ENCODE assay signal across 9 mouse cellular contexts in genomic region chr14:24132092-24132491, GRCm38 (mm10).
DNase-seq lines count a peak whose midpoint lies in the region; ATAC-seq and TF ChIP-seq lines count a peak whose summit lies in the region.
"Had no signal": no experiment of that assay in that cellular context is flagged by ENCODE, and none has a peak within 500 bp of the region (broad histone marks: within the 10 kb centered on the region; RNA-seq: fewer than 3 reads in every experiment).

No protein-coding gene starts in this region.

- TF ChIP-seq CTCF in hindbrain, postnatal 0 days (IDR thresholded peaks at IDR 0.05; ENCODE audit: low read depth), result peak; percentile 67

- H3K36me3 ChIP-seq in hindbrain, postnatal 0 days (ENCODE audit: insufficient read depth, low read length), result peaks cover 19% of the 10 kb centered on the region; the same call in 1 of the 2 replicates
- H3K36me3 ChIP-seq in hindbrain, embryonic 14.5 days (replicated peaks; ENCODE audit: control insufficient read depth, insufficient read depth), result peaks cover 32% of the 10 kb centered on the region

- no peaks in the 10 kb centered on the region for H3K4me1 ChIP-seq in hindbrain, postnatal 0 days (ENCODE audit: insufficient read depth, low read length)
- no peaks in the 10 kb centered on the region for H3K4me1 ChIP-seq in hindbrain, embryonic 14.5 days (replicated peaks; ENCODE audit: control insufficient read depth, insufficient read depth, low read length)
- H3K4me1 ChIP-seq: hindbrain, embryonic 15.5 days had no signal

- no peak overlapping the region for H3K4me2 ChIP-seq in hindbrain, postnatal 0 days (ENCODE audit: low read depth, low read length)
- no peak overlapping the region for H3K4me2 ChIP-seq in hindbrain, embryonic 14.5 days (replicated peaks)
- H3K4me2 ChIP-seq: hindbrain, embryonic 15.5 days had no signal

- no peaks in the 10 kb centered on the region for H3K27me3 ChIP-seq in hindbrain, postnatal 0 days (ENCODE audit: insufficient read depth, low read length)
- no peaks in the 10 kb centered on the region for H3K27me3 ChIP-seq in hindbrain, embryonic 14.5 days (ENCODE audit: control insufficient read depth, insufficient read depth, low read length)
- H3K27me3 ChIP-seq: hindbrain, embryonic 15.5 days had no signal

- peak; percentile 53 for DNase-seq in hindbrain, postnatal 0 days (ENCODE audit: low spot score)
- no peak for DNase-seq in hindbrain, embryonic 14.5 days (ENCODE audit: low spot score)
- peak; percentile 28 for DNase-seq in 416B (ENCODE audit: low read depth)
- peak; percentile 5 for DNase-seq in Muller cell, postnatal 12 days (ENCODE audit: inconsistent ontology term)
- DNase-seq in lung, postnatal 36 days, result peak; percentile 67
- DNase-seq in thymus, postnatal 36 days, result no peak

- no peaks in the 10 kb centered on the region for H3K9me3 ChIP-seq in hindbrain, postnatal 0 days (ENCODE audit: low read length)
- H3K9me3 ChIP-seq in hindbrain, embryonic 14.5 days (ENCODE audit: control insufficient read depth, low read length), result no peaks in the 10 kb centered on the region
- H3K9me3 ChIP-seq: hindbrain, embryonic 15.5 days had no signal

- WGBS in hindbrain, postnatal 0 days, result 50% methylated on average over 4 of the region's 4 CpGs
- 53% methylated on average over 4 of the region's 4 CpGs for WGBS in hindbrain, embryonic 14.5 days

- H3K9ac ChIP-seq in hindbrain, postnatal 0 days (replicated peaks; ENCODE audit: low read length), result no peak overlapping the region
- H3K9ac ChIP-seq in hindbrain, embryonic 14.5 days, result no peak overlapping the region
- H3K9ac ChIP-seq: hindbrain, embryonic 15.5 days had no signal

- no peak overlapping the region for H3K27ac ChIP-seq in hindbrain, postnatal 0 days
- no peak overlapping the region for H3K27ac ChIP-seq in hindbrain, embryonic 14.5 days
- H3K27ac ChIP-seq: hindbrain, embryonic 15.5 days had no signal

- ATAC-seq in hindbrain, postnatal 0 days, result 0 out of 2 replicates have a peak, but pooled peaks have one; percentile 47
- ATAC-seq in hindbrain, embryonic 14.5 days (ENCODE audit: low FRiP score), result no peak
- ATAC-seq in erythroblast, adult 5-6 weeks (replicated peaks; ENCODE audit: low FRiP score, poor library complexity, severe bottlenecking), result peak; percentile 91
- ATAC-seq in inflammation-experienced regulatory T-cells, adult 6 months, result no peak

- H3K4me3 ChIP-seq in hindbrain, postnatal 0 days (ENCODE audit: low read length), result no peak overlapping the region
- H3K4me3 ChIP-seq in hindbrain, embryonic 14.5 days (replicated peaks; ENCODE audit: low read length), result no peak overlapping the region
- H3K4me3 ChIP-seq: hindbrain, embryonic 15.5 days had no signal

Comparison
In these comparisons a context has a peak if more than half of its experiments do, and no peak if none do; other contexts are left out.
1. ATAC-seq: peak in hindbrain, postnatal 0 days (single experiment) and erythroblast, adult 5-6 weeks (single experiment); none in hindbrain, embryonic 14.5 days (single experiment) and inflammation-experienced regulatory T-cells, adult 6 months (single experiment).
2. DNase-seq: peak in hindbrain, postnatal 0 days (single experiment), 416B (single experiment), Muller cell, postnatal 12 days (single experiment) and lung, postnatal 36 days (single experiment); none in hindbrain, embryonic 14.5 days (single experiment) and thymus, postnatal 36 days (0 of 2).